15 mouse cellular contexts compared by ENCODE assay signal in genomic region chr9:70843270-70843669, GRCm38 (mm10).
DNase-seq lines count a peak whose midpoint lies in the region; ATAC-seq lines count a peak whose summit lies in the region.
"Had no signal": no experiment of that assay in that cellular context is flagged by ENCODE, and none has a peak within 500 bp of the region (broad histone marks: within the 10 kb centered on the region; RNA-seq: fewer than 3 reads in every experiment).

No protein-coding gene starts in this region.

- DNase-seq in heart, adult 8-10 months (ENCODE audit: low spot score), result no peak
- no peak for DNase-seq in lung, adult 18-20 months
- DNase-seq in embryonic facial prominence, embryonic 10.5 days (ENCODE audit: low spot score), result no peak
- DNase-seq in frontal cortex, postnatal 36 days (ENCODE audit: low spot score in 2 of 2), result no peak
- DNase-seq in ovary, postnatal 14 days (ENCODE audit: low spot score), result no peak
- DNase-seq: adrenal gland, postnatal 14 days; cerebellum, adult 8-10 months; left cerebral cortex, postnatal 4 days had no signal

- no peaks in the 10 kb centered on the region for H3K36me3 ChIP-seq in heart, embryonic 16.5 days (ENCODE audit: control insufficient read depth, insufficient read depth)
- no peaks in the 10 kb centered on the region for H3K36me3 ChIP-seq in lung, embryonic 16.5 days (ENCODE audit: control insufficient read depth, insufficient read depth, low read length)
- H3K36me3 ChIP-seq in embryonic facial prominence, embryonic 10.5 days (replicated peaks), result no peaks in the 10 kb centered on the region
- no peaks in the 10 kb centered on the region for H3K36me3 ChIP-seq in stomach, embryonic 16.5 days (ENCODE audit: control insufficient read depth, insufficient read depth, low read length)
- H3K36me3 ChIP-seq: embryonic facial prominence, embryonic 12.5 days; midbrain, embryonic 12.5 days; neural tube, embryonic 13.5 days had no signal

- H3K9ac ChIP-seq in heart, embryonic 16.5 days (ENCODE audit: low read length), result no peak overlapping the region
- no peak overlapping the region for H3K9ac ChIP-seq in lung, embryonic 16.5 days (ENCODE audit: low read length)
- no peak overlapping the region for H3K9ac ChIP-seq in stomach, embryonic 16.5 days (ENCODE audit: low read length)
- H3K9ac ChIP-seq: embryonic facial prominence, embryonic 12.5 days; midbrain, embryonic 12.5 days; neural tube, embryonic 13.5 days had no signal

- ATAC-seq in heart, embryonic 16.5 days (replicated peaks; ENCODE audit: extremely low read depth, insufficient read depth, low FRiP score), result no peak
- ATAC-seq in lung, embryonic 16.5 days (ENCODE audit: low read depth), result no peak
- no peak for ATAC-seq in stomach, embryonic 16.5 days (ENCODE audit: insufficient read depth, low FRiP score)
- ATAC-seq: forebrain, embryonic 16.5 days had no signal

- WGBS in heart, embryonic 16.5 days, result 98% methylated on average over 4 of the region's 4 CpGs
- WGBS in lung, embryonic 16.5 days, result 82% methylated on average over 4 of the region's 4 CpGs
- 92% methylated on average over 4 of the region's 4 CpGs for WGBS in embryonic facial prominence, embryonic 10.5 days
- 89% methylated on average over 4 of the region's 4 CpGs for WGBS in stomach, embryonic 16.5 days

- 0 out of 2 replicates have a peak, but pooled peaks cover 3% of the 10 kb centered on the region for H3K9me3 ChIP-seq in heart, embryonic 16.5 days (replicated peaks; ENCODE audit: control insufficient read depth, low read length)
- no peaks in the 10 kb centered on the region for H3K9me3 ChIP-seq in lung, embryonic 16.5 days (ENCODE audit: control insufficient read depth, low read length)
- no peaks in the 10 kb centered on the region for H3K9me3 ChIP-seq in embryonic facial prominence, embryonic 10.5 days
- no peaks in the 10 kb centered on the region for H3K9me3 ChIP-seq in stomach, embryonic 16.5 days (replicated peaks; ENCODE audit: control insufficient read depth, low read length)
- H3K9me3 ChIP-seq: embryonic facial prominence, embryonic 12.5 days; midbrain, embryonic 12.5 days; neural tube, embryonic 13.5 days had no signal

- no peaks in the 10 kb centered on the region for H3K27me3 ChIP-seq in heart, embryonic 16.5 days (ENCODE audit: control insufficient read depth, insufficient read depth, low read length)
- H3K27me3 ChIP-seq in lung, embryonic 16.5 days (ENCODE audit: control insufficient read depth, insufficient read depth, low read depth, low read length), result no peaks in the 10 kb centered on the region
- H3K27me3 ChIP-seq in embryonic facial prominence, embryonic 10.5 days (replicated peaks; ENCODE audit: low read depth, poor library complexity, severe bottlenecking), result no peaks in the 10 kb centered on the region
- H3K27me3 ChIP-seq in stomach, embryonic 16.5 days (ENCODE audit: control insufficient read depth, insufficient read depth, low read length), result no peaks in the 10 kb centered on the region
- H3K27me3 ChIP-seq: embryonic facial prominence, embryonic 12.5 days; midbrain, embryonic 12.5 days; neural tube, embryonic 13.5 days had no signal

- no peak overlapping the region for H3K4me2 ChIP-seq in heart, embryonic 16.5 days (ENCODE audit: low read depth, low read length)
- no peak overlapping the region for H3K4me2 ChIP-seq in lung, embryonic 16.5 days (ENCODE audit: low read depth, low read length)
- no peak overlapping the region for H3K4me2 ChIP-seq in stomach, embryonic 16.5 days (ENCODE audit: low read depth, low read length)
- H3K4me2 ChIP-seq: embryonic facial prominence, embryonic 12.5 days; midbrain, embryonic 12.5 days; neural tube, embryonic 13.5 days had no signal

- peak overlapping the region; percentile 58 for H3K27ac ChIP-seq in heart, embryonic 16.5 days (ENCODE audit: low read length)
- H3K27ac ChIP-seq in lung, embryonic 16.5 days (ENCODE audit: low read length), result peak overlapping the region; percentile 78
- H3K27ac ChIP-seq in embryonic facial prominence, embryonic 10.5 days (replicated peaks), result peak overlapping the region; percentile 4; the same call in 1 of the 2 replicates
- H3K27ac ChIP-seq in stomach, embryonic 16.5 days (ENCODE audit: low read length), result peak overlapping the region; percentile 76
- H3K27ac ChIP-seq: embryonic facial prominence, embryonic 12.5 days; midbrain, embryonic 12.5 days; neural tube, embryonic 13.5 days had no signal

- no peak overlapping the region for H3K4me3 ChIP-seq in heart, embryonic 16.5 days (ENCODE audit: low read length)
- no peak overlapping the region for H3K4me3 ChIP-seq in lung, embryonic 16.5 days (ENCODE audit: low read length)
- no peak overlapping the region for H3K4me3 ChIP-seq in embryonic facial prominence, embryonic 10.5 days
- no peak overlapping the region for H3K4me3 ChIP-seq in stomach, embryonic 16.5 days (replicated peaks; ENCODE audit: low read length)
- H3K4me3 ChIP-seq: embryonic facial prominence, embryonic 12.5 days; midbrain, embryonic 12.5 days; neural tube, embryonic 13.5 days had no signal

- peaks cover 37% of the 10 kb centered on the region for H3K4me1 ChIP-seq in heart, embryonic 16.5 days (ENCODE audit: control insufficient read depth, insufficient read depth, low read length)
- peaks cover 37% of the 10 kb centered on the region for H3K4me1 ChIP-seq in lung, embryonic 16.5 days (replicated peaks; ENCODE audit: control insufficient read depth, insufficient read depth, low read length)
- peaks cover 31% of the 10 kb centered on the region for H3K4me1 ChIP-seq in embryonic facial prominence, embryonic 10.5 days
- peaks cover 31% of the 10 kb centered on the region for H3K4me1 ChIP-seq in stomach, embryonic 16.5 days (ENCODE audit: control insufficient read depth, insufficient read depth, low read length)
- H3K4me1 ChIP-seq: midbrain, embryonic 12.5 days had no signal

Comparison
In these comparisons a context has a peak if more than half of its experiments do, and no peak if none do; other contexts are left out.
1. H3K27ac ChIP-seq: peak in every context shown above with its lines; median percentile 78 in lung, embryonic 16.5 days; 76 in stomach, embryonic 16.5 days; 58 in heart, embryonic 16.5 days; 4 in embryonic facial prominence, embryonic 10.5 days.